Mouse (Mus musculus): ENCODE results near the gene Hoxa10. TPM values are rescaled to one million over a fixed set of nuclear protein-coding genes. Genes with fewer than 3 reads are reported as not detected.
A peak's percentile ranks its signal among the peaks of the same experiment; 100 is the strongest.

Gene Hoxa10
- polyA plus RNA-seq, 1 experiment, result not detected

- Histone ChIP-seq H3K27me3 (ENCODE audit: control insufficient read depth, insufficient read depth, low read length) (peaks cover 15% of the 10 kb centered on the region; the same call in 1 of the 2 replicates), H3K4me1 (ENCODE audit: control insufficient read depth, insufficient read depth, low read length) (no peaks in the 10 kb centered on the region), H3K4me3 (replicated peaks; ENCODE audit: insufficient read depth, low read depth, low read length) (no peak overlapping the region), H3K27ac (ENCODE audit: insufficient read depth, low read length) (no peak overlapping the region)
- DNase-seq, result peak in 1 of 2 experiments; percentile 4
- 3% methylated on average over 64 of the region's 68 CpGs for WGBS
- TF ChIP-seq POLR2A (IDR thresholded peaks at IDR 0.05; ENCODE audit: borderline replicate concordance, insufficient read depth, low read length) (no peak), CTCF (IDR thresholded peaks at IDR 0.05; ENCODE audit: borderline replicate concordance, insufficient read depth, low read depth, low read length) (no peak)
Observed at GRCm38 (mm10) chr6:52234428-52235140, 6.1 kb downstream of the Hoxa10 start.

GRCm38 (mm10) chr6:52233546-52234427 lies 6.9 kb downstream of the Hoxa10 start:
- DNase-seq, result peak in 1 of 2 experiments; percentile 6
- TF ChIP-seq CTCF (IDR thresholded peaks at IDR 0.05; ENCODE audit: borderline replicate concordance, insufficient read depth, low read depth, low read length) (no peak), POLR2A (IDR thresholded peaks at IDR 0.05; ENCODE audit: borderline replicate concordance, insufficient read depth, low read length) (no peak)
- Histone ChIP-seq H3K27me3 (ENCODE audit: control insufficient read depth, insufficient read depth, low read length) (peaks cover 15% of the 10 kb centered on the region; the same call in 1 of the 2 replicates), H3K4me3 (replicated peaks; ENCODE audit: insufficient read depth, low read depth, low read length) (no peak overlapping the region), H3K4me1 (ENCODE audit: control insufficient read depth, insufficient read depth, low read length) (no peaks in the 10 kb centered on the region), H3K27ac (ENCODE audit: insufficient read depth, low read length) (no peak overlapping the region)
- WGBS, result 1% methylated on average over 70 of the region's 70 CpGs

GRCm38 (mm10) chr6:52232984-52233545 lies 7.6 kb downstream of the Hoxa10 start:
- H3K27me3 ChIP-seq (ENCODE audit: control insufficient read depth, insufficient read depth, low read length), result peaks cover 13% of the 10 kb centered on the region; the same call in 1 of the 2 replicates
- DNase-seq, result peak in 1 of 2 experiments; percentile 7
- no peak overlapping the region for H3K27ac ChIP-seq (ENCODE audit: insufficient read depth, low read length)
- WGBS, result 2% methylated on average over 23 of the region's 23 CpGs
- TF ChIP-seq CTCF (IDR thresholded peaks at IDR 0.05; ENCODE audit: borderline replicate concordance, insufficient read depth, low read depth, low read length), result no peak
- TF ChIP-seq POLR2A (IDR thresholded peaks at IDR 0.05; ENCODE audit: borderline replicate concordance, insufficient read depth, low read length), result no peak
- H3K4me1 ChIP-seq (ENCODE audit: control insufficient read depth, insufficient read depth, low read length), result no peaks in the 10 kb centered on the region
- no peak overlapping the region for H3K4me3 ChIP-seq (replicated peaks; ENCODE audit: insufficient read depth, low read depth, low read length)

GRCm38 (mm10) chr6:52232568-52232965 lies 8.1 kb downstream of the Hoxa10 start:
- under 1% methylated on average over 18 of the region's 18 CpGs for WGBS
- no peak for DNase-seq
- no peak overlapping the region for H3K27ac ChIP-seq (ENCODE audit: insufficient read depth, low read length)
- H3K27me3 ChIP-seq (ENCODE audit: control insufficient read depth, insufficient read depth, low read length), result peaks cover 15% of the 10 kb centered on the region; the same call in 1 of the 2 replicates
- no peaks in the 10 kb centered on the region for H3K4me1 ChIP-seq (ENCODE audit: control insufficient read depth, insufficient read depth, low read length)
- TF ChIP-seq CTCF (IDR thresholded peaks at IDR 0.05; ENCODE audit: borderline replicate concordance, insufficient read depth, low read depth, low read length), result no peak
- no peak for TF ChIP-seq POLR2A (IDR thresholded peaks at IDR 0.05; ENCODE audit: borderline replicate concordance, insufficient read depth, low read length)
- no peak overlapping the region for H3K4me3 ChIP-seq (replicated peaks; ENCODE audit: insufficient read depth, low read depth, low read length)

- peaks cover 14% of the 10 kb centered on the region; the same call in 1 of the 2 replicates for H3K27me3 ChIP-seq (ENCODE audit: control insufficient read depth, insufficient read depth, low read length)
- TF ChIP-seq CTCF (IDR thresholded peaks at IDR 0.05; ENCODE audit: borderline replicate concordance, insufficient read depth, low read depth, low read length) (no peak), POLR2A (IDR thresholded peaks at IDR 0.05; ENCODE audit: borderline replicate concordance, insufficient read depth, low read length) (no peak)
- H3K27ac ChIP-seq (ENCODE audit: insufficient read depth, low read length), result no peak overlapping the region
- H3K4me1 ChIP-seq (ENCODE audit: control insufficient read depth, insufficient read depth, low read length), result no peaks in the 10 kb centered on the region
- WGBS, result 2% methylated on average over 18 of the region's 18 CpGs
- DNase-seq, result no peak
- no peak overlapping the region for H3K4me3 ChIP-seq (replicated peaks; ENCODE audit: insufficient read depth, low read depth, low read length)
Observed at GRCm38 (mm10) chr6:52231885-52232567, 8.6 kb downstream of the Hoxa10 start.

GRCm38 (mm10) chr6:52230516-52231165 lies 10.0 kb downstream of the Hoxa10 start, which contains the start of gene Hoxa9:
TSS of gene Hoxa9 (minus strand) at chr6:52231089.
- no peak within 1 kb of the TSS for H3K4me3 ChIP-seq (replicated peaks; ENCODE audit: insufficient read depth, low read depth, low read length)
- H3K27me3 ChIP-seq (ENCODE audit: control insufficient read depth, insufficient read depth, low read length), result peaks cover 14% of the 10 kb centered on the region; the same call in 1 of the 2 replicates
- WGBS, result 3% methylated on average over 32 of the region's 36 CpGs
- no peaks in the 10 kb centered on the region for H3K4me1 ChIP-seq (ENCODE audit: control insufficient read depth, insufficient read depth, low read length)
- TF ChIP-seq CTCF (IDR thresholded peaks at IDR 0.05; ENCODE audit: borderline replicate concordance, insufficient read depth, low read depth, low read length) (no peak), POLR2A (IDR thresholded peaks at IDR 0.05; ENCODE audit: borderline replicate concordance, insufficient read depth, low read length) (no peak)
- no peak for DNase-seq
- no peak within 1 kb of the TSS for H3K27ac ChIP-seq (ENCODE audit: insufficient read depth, low read length)
